Mouse (Mus musculus): Measurements from ENCODE around the gene Anxa6.

DNA sequence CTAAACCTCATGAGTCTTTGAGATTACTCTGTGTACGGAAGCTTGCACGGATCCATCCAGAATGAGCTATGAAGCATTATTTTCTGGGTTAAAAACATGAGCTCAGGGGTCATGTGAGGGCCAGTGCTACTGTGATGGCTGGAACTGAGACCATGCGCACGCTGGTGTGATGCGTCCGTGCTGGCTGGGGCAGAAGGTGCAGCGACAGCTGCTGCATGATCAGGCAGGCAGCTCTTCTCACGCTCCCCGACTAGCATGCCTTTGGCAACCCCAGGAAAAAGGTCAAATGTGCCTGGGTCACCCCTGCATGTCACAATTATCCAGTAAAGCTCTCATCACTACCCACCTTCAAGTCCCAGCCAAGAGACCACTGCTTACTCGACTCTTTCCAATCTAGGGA lies 39.9 kb upstream of the Anxa6 start:
- TF ChIP-seq CTCF (conservative IDR thresholded peaks at IDR 0.05; ENCODE audit: low read length) = no peak
- no peak for TF ChIP-seq NANOG (IDR thresholded peaks at IDR 0.05; ENCODE audit: borderline replicate concordance, low read length)
